Mouse (Mus musculus): Measurements from ENCODE around the gene Olfr1099.

GRCm38 (mm10) chr2:86991121-86991520, 30.6 kb upstream of the Olfr1099 start, which contains the start of gene Olfr1101:
- TF ChIP-seq CTCF (IDR thresholded peaks at IDR 0.05; ENCODE audit: extremely low read depth, insufficient read depth, insufficient read length, insufficient replicate concordance) (no peak), POLR2A (IDR thresholded peaks at IDR 0.05; ENCODE audit: low read depth, low read length) (no peak)

All from spleen, adult 2 months (tissue).